Mouse (Mus musculus): ENCODE measurements around the gene Ntrk1.
A peak's percentile ranks its signal among the peaks of the same experiment; 100 is the strongest.

GRCm38 (mm10) chr3:87768844-87769243 lies 26.1 kb downstream of the Ntrk1 start:
- TF ChIP-seq CHD2 (IDR thresholded peaks at IDR 0.05; ENCODE audit: low read depth, low read length) = no peak
- TF ChIP-seq ZC3H11A (IDR thresholded peaks at IDR 0.05; ENCODE audit: borderline replicate concordance, low read depth, low read length) = 0 out of 2 replicates have a peak, but pooled peaks have one; percentile 35
- TF ChIP-seq ZNF384 (IDR thresholded peaks at IDR 0.05; ENCODE audit: low read depth, low read length) = no peak
- no peak for TF ChIP-seq MAFK (IDR thresholded peaks at IDR 0.05; ENCODE audit: insufficient read depth, low read depth, low read length)
- no peak for TF ChIP-seq HCFC1 (IDR thresholded peaks at IDR 0.05; ENCODE audit: borderline replicate concordance, insufficient read depth, low read length)

Measured in ES-E14 (cell line).